Mouse (Mus musculus): ENCODE measurements at regions not wholly inside any gene's neighbourhood (a gene's known extent, or its start where the extent isn't known, plus 50 kb on each side); places are given as distances from the start of the nearest gene placed in this dataset.

DNA sequence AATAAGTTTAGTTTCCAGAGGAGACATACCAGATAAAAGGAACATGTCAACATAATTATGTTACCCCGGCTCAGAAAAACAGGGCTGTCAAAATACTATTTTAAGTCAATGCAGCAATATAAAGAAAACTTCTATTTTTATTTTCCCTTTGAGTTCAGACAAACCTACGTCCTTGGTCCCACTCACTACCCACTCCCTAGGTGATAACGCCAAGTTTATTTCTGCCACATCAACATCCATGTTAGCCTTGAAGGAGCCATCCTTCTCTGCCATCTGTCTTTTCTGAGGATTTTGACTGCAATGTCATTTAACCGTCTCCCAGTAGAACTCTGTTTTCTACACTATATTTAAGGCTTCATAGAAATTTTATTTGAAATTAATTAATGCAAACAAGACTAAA lies 396.5 kb upstream of the Dppa4 start:
- Histone ChIP-seq H3K4me3 (no peak overlapping the region), H3K9ac (ENCODE audit: low read depth, low read length) (no peak overlapping the region), H3K4me1 (ENCODE audit: control insufficient read depth, insufficient read depth, low read length) (no peaks in the 10 kb centered on the region), H3K79me2 (replicated peaks; ENCODE audit: control insufficient read depth, insufficient read depth, low read length) (no peaks in the 10 kb centered on the region), H3K27ac (no peak overlapping the region), H3K27me3 (ENCODE audit: control insufficient read depth, insufficient read depth, low read length) (no peaks in the 10 kb centered on the region), H3K36me3 (ENCODE audit: control insufficient read depth, insufficient read depth, low read length) (no peaks in the 10 kb centered on the region)
- 67% methylated on average over 4 of the region's 4 CpGs for WGBS
- no peak for DNase-seq
- no peak for TF ChIP-seq POLR2A (IDR thresholded peaks at IDR 0.05; ENCODE audit: insufficient read depth, low read depth, low read length)
- TF ChIP-seq EP300 (IDR thresholded peaks at IDR 0.05; ENCODE audit: insufficient read depth, low read depth, low read length): no peak
- no peak for TF ChIP-seq CTCF (IDR thresholded peaks at IDR 0.05)
- intact Hi-C loops (cut with DNase I): no loop called here

DNA sequence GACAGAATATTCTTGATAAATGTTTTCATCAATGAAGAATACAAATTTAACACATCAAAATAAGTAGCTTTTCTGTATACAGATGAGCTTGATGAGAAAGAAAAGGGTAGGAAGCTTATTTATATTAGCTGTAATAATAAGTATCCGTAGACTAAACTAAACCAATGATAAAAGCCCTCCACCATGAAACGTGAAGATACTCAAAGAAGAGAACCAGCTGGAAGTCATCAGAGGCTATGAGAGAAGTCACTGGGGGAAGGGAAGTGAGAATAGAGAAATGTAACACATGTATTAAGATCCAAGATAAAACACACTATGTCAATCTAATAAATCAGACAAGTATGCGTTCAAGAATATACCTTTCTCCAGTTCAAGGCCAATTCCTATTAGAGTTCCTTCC lies 382.7 kb upstream of the Dppa4 start:
- Histone ChIP-seq H3K27me3 (ENCODE audit: control insufficient read depth, insufficient read depth, low read length) (no peaks in the 10 kb centered on the region), H3K9ac (ENCODE audit: low read depth, low read length) (no peak overlapping the region), H3K79me2 (replicated peaks; ENCODE audit: control insufficient read depth, insufficient read depth, low read length) (no peaks in the 10 kb centered on the region), H3K4me3 (no peak overlapping the region), H3K27ac (no peak overlapping the region), H3K4me1 (ENCODE audit: control insufficient read depth, insufficient read depth, low read length) (no peaks in the 10 kb centered on the region), H3K36me3 (ENCODE audit: control insufficient read depth, insufficient read depth, low read length) (no peaks in the 10 kb centered on the region)
- TF ChIP-seq CTCF (IDR thresholded peaks at IDR 0.05) (no peak), EP300 (IDR thresholded peaks at IDR 0.05; ENCODE audit: insufficient read depth, low read depth, low read length) (no peak), POLR2A (IDR thresholded peaks at IDR 0.05; ENCODE audit: insufficient read depth, low read depth, low read length) (no peak)
- intact Hi-C loops (cut with DNase I): no loop called here
- no peak for DNase-seq
- WGBS: 68% methylated on average over 3 of the region's 3 CpGs

DNA sequence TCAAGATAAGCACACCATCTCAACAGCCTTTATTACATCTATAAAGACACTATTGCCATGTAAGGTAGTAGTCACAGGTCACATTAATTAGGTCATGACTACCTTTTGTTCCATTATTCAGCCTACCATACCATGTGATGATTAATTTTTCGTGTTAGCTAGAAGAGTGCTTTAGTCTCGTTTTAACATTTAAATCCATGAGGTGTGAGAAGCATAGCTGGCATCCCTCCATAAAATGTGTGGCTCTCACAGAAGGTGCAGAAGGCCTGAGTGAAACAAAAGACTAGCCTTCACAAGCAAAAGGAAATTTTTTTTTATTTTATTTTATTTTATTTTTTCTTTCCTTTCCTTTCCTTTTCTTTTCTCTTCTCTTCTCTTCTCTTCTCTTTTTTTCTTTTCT lies 345.5 kb upstream of the Dppa4 start:
- intact Hi-C loops (cut with DNase I): no loop called here
- Histone ChIP-seq H3K27ac (no peak overlapping the region), H3K27me3 (ENCODE audit: control insufficient read depth, insufficient read depth, low read length) (no peaks in the 10 kb centered on the region), H3K4me3 (no peak overlapping the region), H3K4me1 (ENCODE audit: control insufficient read depth, insufficient read depth, low read length) (no peaks in the 10 kb centered on the region), H3K79me2 (replicated peaks; ENCODE audit: control insufficient read depth, insufficient read depth, low read length) (no peaks in the 10 kb centered on the region), H3K36me3 (ENCODE audit: control insufficient read depth, insufficient read depth, low read length) (no peaks in the 10 kb centered on the region), H3K9ac (ENCODE audit: low read depth, low read length) (no peak overlapping the region)
- 53% methylated on average over 2 of the region's 2 CpGs for WGBS
- no peak for DNase-seq
- TF ChIP-seq POLR2A (IDR thresholded peaks at IDR 0.05; ENCODE audit: insufficient read depth, low read depth, low read length): no peak
- TF ChIP-seq CTCF (IDR thresholded peaks at IDR 0.05): no peak
- TF ChIP-seq EP300 (IDR thresholded peaks at IDR 0.05; ENCODE audit: insufficient read depth, low read depth, low read length): no peak
